Mouse (Mus musculus): ENCODE results near the gene Olfr61.
"Not testable (repeated sequence)": the region's sequence is repeated elsewhere in the genome, so short reads cannot be mapped to it uniquely, and the experiment has no call there.

Olfr61 gene

DNA sequence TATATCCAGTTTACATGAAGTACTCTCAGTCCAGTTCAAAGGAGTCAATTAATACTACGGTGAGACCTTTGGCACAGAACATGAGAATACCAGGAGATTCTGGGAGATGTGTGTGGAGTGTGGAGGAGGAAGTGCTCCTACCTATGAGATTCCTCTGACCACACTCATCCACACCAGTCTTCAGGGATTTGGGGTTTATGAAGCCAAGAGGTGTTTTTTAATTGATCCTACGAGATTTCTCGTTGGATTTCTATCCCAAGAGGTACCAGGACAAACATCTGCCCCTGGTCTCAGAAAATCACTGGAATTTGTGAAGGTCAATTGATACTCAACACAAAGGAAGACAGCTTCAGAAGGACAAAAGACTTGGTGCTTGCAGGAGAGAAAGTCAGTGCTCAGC is at the start of gene Olfr61:
Olfr61 (plus strand) TSS at position 301 of the 400 bp plus-strand sequence.
- DNase-seq (ENCODE audit: low spot score): not testable (repeated sequence)

DNA sequence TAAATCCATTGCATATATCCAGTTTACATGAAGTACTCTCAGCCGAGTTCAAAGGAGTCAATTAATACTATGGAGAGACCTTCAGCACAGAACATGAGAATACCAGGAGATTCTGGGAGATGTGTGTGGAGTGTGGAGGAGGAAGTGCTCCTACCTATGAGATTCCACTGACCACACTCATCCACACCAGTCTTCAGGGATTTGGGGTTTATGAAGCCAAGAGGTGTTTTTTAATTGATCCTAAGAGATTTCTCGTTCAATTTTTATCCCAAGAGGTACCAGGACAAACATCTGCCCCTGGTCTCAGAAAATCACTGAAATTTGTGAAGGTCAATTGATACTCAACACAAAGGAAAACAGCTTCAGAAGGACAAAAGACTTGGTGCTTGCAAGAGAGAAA is 27.8 kb upstream of the Olfr61 start, which contains the start of gene Olfr46:
Olfr46 (plus strand) TSS at position 301 of the 400 bp plus-strand sequence.
- DNase-seq (ENCODE audit: low spot score): not testable (repeated sequence)

DNA sequence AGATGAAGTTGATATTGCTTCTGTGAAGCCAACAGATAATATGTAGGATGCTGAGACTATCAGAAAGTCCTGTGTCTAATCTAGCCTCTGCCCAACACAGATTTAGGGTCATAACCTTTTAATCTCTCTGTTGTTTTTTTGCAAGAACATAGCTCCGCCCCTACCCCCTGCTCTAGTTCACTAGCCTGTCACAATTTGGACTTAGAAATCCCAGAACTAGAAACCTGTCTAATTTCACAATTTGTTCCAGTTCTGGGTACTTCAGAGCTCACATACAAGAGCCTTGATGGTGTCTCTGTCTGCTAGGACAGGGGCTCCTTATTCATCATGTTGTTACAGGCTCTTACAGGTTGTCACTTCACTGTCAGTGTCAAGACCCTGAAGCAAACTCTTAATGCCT is 1.8 kb downstream of the Olfr61 start:
- no peak for DNase-seq (ENCODE audit: low spot score)

DNA sequence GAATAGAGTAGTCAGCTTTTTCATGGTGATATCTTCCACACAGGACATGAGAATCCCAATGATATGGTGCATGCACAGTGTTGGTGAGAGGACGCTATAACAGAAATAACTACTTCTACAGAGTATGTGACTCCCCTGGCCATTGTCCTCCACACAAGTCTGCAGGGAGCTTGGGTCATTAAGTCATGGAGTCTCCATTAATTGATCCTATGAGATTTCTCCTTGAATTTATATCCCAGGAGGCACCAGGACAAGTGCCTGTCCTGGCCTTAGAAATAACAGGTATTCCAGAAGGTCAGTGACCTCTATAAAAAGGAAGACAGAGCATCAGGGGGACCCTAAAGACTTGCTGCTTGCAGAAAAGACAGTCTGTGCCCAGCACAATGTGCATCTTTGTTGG is 17.4 kb downstream of the Olfr61 start, which contains the start of gene Olfr53:
Olfr53 (plus strand) TSS at position 301 of the 400 bp plus-strand sequence.
- no peak for DNase-seq (ENCODE audit: low spot score)

DNA sequence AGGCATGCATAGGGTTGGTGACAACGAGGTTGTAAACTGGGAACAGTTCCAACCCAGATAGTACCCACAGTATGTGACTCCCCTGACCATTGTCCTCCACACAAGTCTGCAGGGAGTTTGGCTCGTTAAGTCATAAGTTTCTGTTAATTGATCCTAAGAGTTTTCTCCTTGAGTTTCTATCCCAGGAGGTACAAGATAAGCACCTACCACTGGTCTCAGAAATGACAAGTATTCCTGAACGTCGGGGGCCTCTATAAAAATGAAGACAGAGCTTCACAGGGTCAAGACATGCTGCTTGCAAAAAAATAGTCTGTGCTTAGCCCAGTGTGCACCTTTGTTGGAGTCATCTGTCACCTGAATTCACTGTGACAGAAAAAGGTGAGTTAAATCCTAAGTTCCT is 30.9 kb downstream of the Olfr61 start, which contains the start of gene Olfr539:
Olfr539 (plus strand) TSS at position 301 of the 400 bp plus-strand sequence.
- DNase-seq (ENCODE audit: low spot score): no peak

DNA sequence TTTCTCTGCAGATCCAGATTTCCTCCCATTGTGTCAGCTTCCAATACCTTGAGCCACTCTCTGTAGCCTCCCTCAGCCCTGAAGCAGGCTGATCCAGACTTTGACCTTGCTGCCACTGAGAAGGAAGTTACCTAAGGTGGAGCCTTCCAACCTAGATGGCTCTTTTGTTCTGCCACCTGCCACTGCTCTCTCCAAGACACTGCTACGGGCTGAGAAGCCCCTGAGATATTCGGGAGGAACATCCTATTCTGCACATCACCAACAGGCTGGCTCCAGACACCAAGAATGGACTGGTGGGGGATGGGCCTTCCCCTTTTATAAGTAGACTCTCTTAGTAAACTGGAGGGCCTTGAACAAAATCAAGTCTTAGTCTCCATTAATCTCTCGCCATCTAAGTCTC is 41.9 kb downstream of the Olfr61 start:
- not testable (repeated sequence) for DNase-seq (ENCODE audit: low spot score)

DNA sequence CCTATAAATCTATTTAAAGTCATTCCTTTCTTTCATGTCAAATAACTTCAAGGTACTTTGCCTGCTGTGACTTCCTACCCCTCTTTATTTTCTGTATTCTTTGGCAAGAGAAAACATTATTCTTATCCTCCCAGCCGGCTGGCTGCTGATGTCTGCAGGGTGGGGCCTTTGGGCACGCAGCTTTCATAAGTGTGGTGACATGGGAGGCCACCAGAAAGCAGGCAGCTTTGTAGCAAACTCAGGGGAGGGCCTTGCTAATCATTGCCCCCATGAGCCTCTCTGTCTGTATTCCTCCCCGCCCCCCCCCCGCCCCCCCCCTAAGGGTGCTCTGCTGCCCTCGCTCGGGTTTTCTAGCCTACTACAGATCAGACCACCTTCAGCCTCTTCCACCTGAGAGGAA is 47.1 kb downstream of the Olfr61 start:
- DNase-seq (ENCODE audit: low spot score): no peak

DNA sequence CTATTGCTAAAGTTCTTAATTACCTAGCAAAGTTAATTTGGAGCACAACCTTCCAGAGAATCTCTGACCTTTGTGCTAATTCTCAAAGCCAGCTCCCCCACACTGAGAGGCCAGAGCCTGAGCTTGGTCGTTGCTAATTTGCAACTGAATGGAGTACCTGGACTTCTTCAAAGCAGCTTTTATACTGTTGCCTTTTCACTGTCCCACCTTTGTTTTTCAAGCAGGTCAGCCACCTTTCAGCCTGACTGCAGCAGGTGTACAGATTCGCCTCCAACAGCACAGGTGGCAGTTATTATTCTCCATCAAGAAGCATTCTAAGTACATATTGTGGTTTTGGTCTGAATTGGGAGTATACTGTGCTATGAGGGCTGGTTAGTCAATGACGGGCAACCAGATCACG is 50.8 kb downstream of the Olfr61 start:
- DNase-seq (ENCODE audit: low spot score): not testable (repeated sequence)

DNA sequence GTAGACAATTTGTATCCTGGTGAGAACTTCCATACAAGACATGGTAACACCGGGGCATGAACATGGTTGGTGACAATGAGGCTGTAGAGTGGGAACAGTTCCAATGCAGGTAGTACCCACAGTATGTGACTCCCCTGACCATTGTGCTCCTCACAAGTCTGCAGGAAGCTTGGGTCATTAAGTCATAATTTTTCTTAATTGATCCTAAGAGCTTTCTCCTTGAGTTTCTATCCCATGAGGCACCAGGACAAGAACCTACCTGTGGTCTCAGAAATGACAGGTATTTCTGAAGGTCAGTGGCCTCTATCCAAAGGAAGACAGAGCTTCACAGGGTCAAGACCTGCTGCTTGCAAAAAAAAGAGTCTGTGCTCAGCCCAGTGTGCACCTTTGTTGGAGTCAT is 52.9 kb downstream of the Olfr61 start, which contains the start of gene Olfr45:
Olfr45 (plus strand) TSS at position 301 of the 400 bp plus-strand sequence.
- DNase-seq (ENCODE audit: low spot score): no peak
